Mouse (Mus musculus): ENCODE measurements at regions not wholly inside any gene's neighbourhood (a gene's known extent, or its start where the extent isn't known, plus 50 kb on each side); places are given as distances from the start of the nearest gene placed in this dataset.

DNA sequence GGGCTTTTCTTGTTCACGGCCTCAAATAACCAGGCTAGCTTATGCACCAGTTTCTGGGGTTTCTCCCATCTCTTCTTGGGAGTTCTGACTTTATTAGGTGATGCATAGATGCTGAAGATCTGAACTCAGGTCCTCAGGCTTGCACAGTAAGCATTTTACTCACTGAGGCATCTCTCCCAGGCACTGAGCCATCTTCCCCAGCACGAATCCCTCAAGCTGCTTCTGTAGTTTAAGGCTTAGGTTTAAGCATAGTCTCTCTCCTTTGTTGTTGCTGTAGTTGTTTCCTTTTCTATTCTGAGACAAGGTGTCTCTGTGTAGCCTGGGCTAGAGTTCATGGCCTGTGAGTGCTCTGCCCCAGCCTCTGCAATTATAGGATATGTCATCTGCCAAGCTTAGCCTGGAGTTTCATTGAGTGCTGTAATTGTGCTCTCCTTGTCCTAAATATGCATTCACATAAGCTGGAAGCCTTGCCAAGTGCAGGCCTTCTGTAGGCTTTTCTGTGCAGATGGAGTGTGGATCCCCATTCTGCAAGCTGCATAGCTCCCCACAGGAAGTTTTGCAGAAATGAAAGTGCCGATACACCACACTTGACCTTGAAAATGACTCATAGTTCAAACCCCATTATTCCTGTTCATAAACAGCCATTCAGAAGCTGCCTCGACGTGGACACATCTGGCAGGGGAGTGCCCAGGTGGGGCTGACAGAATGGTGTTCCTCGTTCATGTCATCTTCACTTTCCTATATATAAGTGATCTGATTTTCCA is 51.7 kb upstream of the Eepd1 start:
- ATAC-seq (no peak), DNase-seq (ENCODE audit: low spot score) (no peak)
- Histone ChIP-seq H3K4me3 (ENCODE audit: low read depth, low read length) (no peak overlapping the region), H3K4me2 (replicated peaks; ENCODE audit: low read depth, low read length) (no peak overlapping the region), H3K27me3 (replicated peaks; ENCODE audit: insufficient read depth, low read length) (no peaks in the 10 kb centered on the region), H3K9ac (replicated peaks; ENCODE audit: low read depth) (no peak overlapping the region), H3K27ac (ENCODE audit: low read length) (no peak overlapping the region), H3K36me3 (ENCODE audit: insufficient read depth, low read length) (no peaks in the 10 kb centered on the region), H3K4me1 (ENCODE audit: insufficient read depth, low read depth, low read length) (no peaks in the 10 kb centered on the region), H3K9me3 (ENCODE audit: low read length) (no peaks in the 10 kb centered on the region)
- WGBS = 58% methylated on average over 6 of the region's 6 CpGs
- TF ChIP-seq EP300 (IDR thresholded peaks at IDR 0.05) = no peak
- TF ChIP-seq CTCF (IDR thresholded peaks at IDR 0.05) = no peak

All from lung, postnatal 0 days (tissue).